Mouse (Mus musculus) testis, adult 2 months (tissue): Measurements from ENCODE around the gene Tnrc6b.

Experiments
- CTCF ChIP-seq: fragments of 200-500 bp; IDR thresholded peaks from 2 replicates; pipeline ENCODE4 v1.5.1; 2012; ENCODE audit warnings: low read depth, mild to moderate bottlenecking, inconsistent platforms, low read length, moderate library complexity; ENCODE audit not compliant: control insufficient read depth, insufficient read depth, insufficient replicate concordance
- POLR2A ChIP-seq: fragments of 200-500 bp; IDR thresholded peaks from 2 replicates; pipeline ENCODE4 v1.6.1; 2012; ENCODE audit warnings: low read depth, mild to moderate bottlenecking, inconsistent platforms, low read length, moderate library complexity; ENCODE audit not compliant: control insufficient read depth

GRCm38 (mm10) chr15:80785699-80786098 is 74.6 kb downstream of the Tnrc6b start:
- TF ChIP-seq CTCF (no peak), POLR2A (no peak)
